Mouse (Mus musculus) neural tube, embryonic 11.5 days (tissue): ENCODE results near the gene Plekha3. TPM values are rescaled to one million over a fixed set of nuclear protein-coding genes. Genes with fewer than 3 reads are reported as not detected.

Source experiments
- ATAC-seq: fragments of 200-750 bp; cut with Nextera tagmentation; 2 replicates; pipeline ENCODE4 v1.8.0; 2017; ENCODE audit warnings: moderate number of reproducible peaks, mild to moderate bottlenecking, moderate TSS enrichment, moderate library complexity; ENCODE audit not compliant: insufficient read depth, low FRiP score, low TSS enrichment
- DNase-seq: peaks from one replicate; pipeline ENCODE4 v3.0.0-alpha.2; 2015; ENCODE audit warnings: low spot score
- H3K27ac ChIP-seq: fragments of 300-500 bp; sonication (generic); 2 replicates; pipeline ENCODE4 v1.5.1; 2014; ENCODE audit warnings: low read depth, mild to moderate bottlenecking, low read length
- H3K27me3 ChIP-seq: fragments of 300-500 bp; sonication (generic); 2 replicates; pipeline ENCODE4 v1.6.1; 2014; ENCODE audit warnings: mild to moderate bottlenecking, low read length, mixed read lengths; ENCODE audit not compliant: control insufficient read depth, insufficient read depth
- H3K36me3 ChIP-seq: fragments of 300-500 bp; sonication (generic); 2 replicates; pipeline ENCODE4 v1.6.1; 2014; ENCODE audit warnings: mild to moderate bottlenecking, low read length, moderate library complexity, mixed read lengths; ENCODE audit not compliant: control insufficient read depth, insufficient read depth
- H3K4me1 ChIP-seq: fragments of 300-500 bp; sonication (generic); 2 replicates; pipeline ENCODE4 v1.6.1; 2014; ENCODE audit warnings: low read length, mixed read lengths; ENCODE audit not compliant: control insufficient read depth, insufficient read depth
- H3K4me2 ChIP-seq: fragments of 300-500 bp; sonication (generic); 2 replicates; pipeline ENCODE4 v1.6.1; 2014; ENCODE audit warnings: low read depth, mild to moderate bottlenecking, moderate library complexity
- H3K4me3 ChIP-seq: fragments of 300-500 bp; sonication (generic); 2 replicates; pipeline ENCODE4 v1.5.1; 2014; ENCODE audit warnings: low read depth, low read length
- H3K9ac ChIP-seq: fragments of 300-500 bp; sonication (generic); 2 replicates; pipeline ENCODE4 v1.6.1; 2014; ENCODE audit warnings: mild to moderate bottlenecking, low read length
- H3K9me3 ChIP-seq: fragments of 300-500 bp; sonication (generic); 2 replicates; pipeline ENCODE4 v1.6.1; 2016; ENCODE audit warnings: low read length; ENCODE audit not compliant: control insufficient read depth
- WGBS: fragments of 180-500 bp; shearing (Covaris S2); extraction: QIAGEN DNeasy Blood & Tissue Kit; methylation state at CpG from one replicate; pipeline ENCODE4 v1.1.7; 2014; 5-methylcytosine and 5-hydroxymethylcytosine counted together
- polyA plus RNA-seq: library from polyadenylated mRNA; unstranded; fragments of >200 nt; fragmentation: Nextera tagmentation; extraction: Ambion mirVana; gene quantifications from 2 replicates; pipeline ENCODE4 v1.2.1, GENCODE M21; 2014

Plekha3 gene
- polyA plus RNA-seq, 1 experiment from 2014 or later, result 13.9 TPM

GRCm38 (mm10) chr2:76653070-76653469 lies 22.0 kb upstream of the Plekha3 start:
- H3K4me2 ChIP-seq, result no peak overlapping the region
- ATAC-seq (no peak), DNase-seq (no peak)
- no peaks in the 10 kb centered on the region for H3K27me3 ChIP-seq
- WGBS, result 90% methylated on average over 4 of the region's 4 CpGs
- H3K4me1 ChIP-seq, result no peaks in the 10 kb centered on the region
- H3K9ac ChIP-seq, result no peak overlapping the region
- H3K9me3 ChIP-seq, result no peaks in the 10 kb centered on the region
- H3K27ac ChIP-seq, result no peak overlapping the region
- no peak overlapping the region for H3K4me3 ChIP-seq
- no peaks in the 10 kb centered on the region for H3K36me3 ChIP-seq

- Histone ChIP-seq H3K27me3 (no peaks in the 10 kb centered on the region), H3K4me3 (no peak overlapping the region), H3K36me3 (no peaks in the 10 kb centered on the region), H3K9ac (no peak overlapping the region), H3K27ac (no peak overlapping the region), H3K4me1 (no peaks in the 10 kb centered on the region), H3K4me2 (no peak overlapping the region), H3K9me3 (no peaks in the 10 kb centered on the region)
- 77% methylated on average over 5 of the region's 5 CpGs for WGBS
- DNase-seq (no peak), ATAC-seq (no peak)
These were observed 20.4 kb upstream of the Plekha3 start for GRCm38 (mm10) chr2:76654646-76655045.

GRCm38 (mm10) chr2:76655444-76655843 lies 19.6 kb upstream of the Plekha3 start:
- H3K9me3 ChIP-seq, result no peaks in the 10 kb centered on the region
- H3K4me1 ChIP-seq, result no peaks in the 10 kb centered on the region
- no peaks in the 10 kb centered on the region for H3K27me3 ChIP-seq
- 72% methylated on average over 3 of the region's 3 CpGs for WGBS
- DNase-seq (no peak), ATAC-seq (no peak)
- H3K9ac ChIP-seq, result no peak overlapping the region
- no peak overlapping the region for H3K4me2 ChIP-seq
- H3K4me3 ChIP-seq, result no peak overlapping the region
- H3K27ac ChIP-seq, result no peak overlapping the region
- no peaks in the 10 kb centered on the region for H3K36me3 ChIP-seq

GRCm38 (mm10) chr2:76655982-76656381 lies 19.1 kb upstream of the Plekha3 start:
- H3K27ac ChIP-seq, result no peak overlapping the region
- H3K9me3 ChIP-seq, result no peaks in the 10 kb centered on the region
- peak; percentile 20 for DNase-seq
- no peak overlapping the region for H3K9ac ChIP-seq
- no peak overlapping the region for H3K4me2 ChIP-seq
- no peaks in the 10 kb centered on the region for H3K27me3 ChIP-seq
- ATAC-seq, result no peak
- no peak overlapping the region for H3K4me3 ChIP-seq
- H3K4me1 ChIP-seq, result no peaks in the 10 kb centered on the region
- no peaks in the 10 kb centered on the region for H3K36me3 ChIP-seq
- WGBS, result 24% methylated on average over 1 of the region's 1 CpGs

- H3K4me2 ChIP-seq, result no peak overlapping the region
- no peak for ATAC-seq
- WGBS, result 81% methylated on average over 13 of the region's 13 CpGs
These were observed 16.5 kb upstream of the Plekha3 start for GRCm38 (mm10) chr2:76658551-76658950.

GRCm38 (mm10) chr2:76659419-76659818 lies 15.7 kb upstream of the Plekha3 start:
- ATAC-seq, result no peak
- WGBS, result 62% methylated on average over 6 of the region's 8 CpGs
- no peaks in the 10 kb centered on the region for H3K27me3 ChIP-seq
- no peaks in the 10 kb centered on the region for H3K36me3 ChIP-seq
- H3K9ac ChIP-seq, result no peak overlapping the region
- H3K4me1 ChIP-seq, result no peaks in the 10 kb centered on the region
- no peak overlapping the region for H3K4me3 ChIP-seq
- no peak overlapping the region for H3K4me2 ChIP-seq
- no peaks in the 10 kb centered on the region for H3K9me3 ChIP-seq
- no peak for DNase-seq
- no peak overlapping the region for H3K27ac ChIP-seq

More at GRCm38 (mm10) chr2:76658551-76658950, 16.5 kb upstream of the Plekha3 start:
- no peaks in the 10 kb centered on the region for H3K4me1 ChIP-seq
- no peak overlapping the region for H3K27ac ChIP-seq
- H3K4me3 ChIP-seq, result no peak overlapping the region
- no peaks in the 10 kb centered on the region for H3K27me3 ChIP-seq
- DNase-seq, result no peak
- no peaks in the 10 kb centered on the region for H3K9me3 ChIP-seq
- no peaks in the 10 kb centered on the region for H3K36me3 ChIP-seq
- H3K9ac ChIP-seq, result no peak overlapping the region

GRCm38 (mm10) chr2:76665531-76665930 lies 9.6 kb upstream of the Plekha3 start:
- WGBS, result 96% methylated on average over 7 of the region's 7 CpGs
- no peaks in the 10 kb centered on the region for H3K27me3 ChIP-seq
- no peak overlapping the region for H3K27ac ChIP-seq
- no peak overlapping the region for H3K4me3 ChIP-seq
- H3K9ac ChIP-seq, result no peak overlapping the region
- H3K9me3 ChIP-seq, result no peaks in the 10 kb centered on the region
- H3K4me1 ChIP-seq, result no peaks in the 10 kb centered on the region
- DNase-seq (no peak), ATAC-seq (no peak)
- no peaks in the 10 kb centered on the region for H3K36me3 ChIP-seq
- no peak overlapping the region for H3K4me2 ChIP-seq

- H3K36me3 ChIP-seq, result no peaks in the 10 kb centered on the region
- H3K4me3 ChIP-seq, result no peak overlapping the region
- H3K27ac ChIP-seq, result no peak overlapping the region
- H3K9me3 ChIP-seq, result no peaks in the 10 kb centered on the region
- H3K9ac ChIP-seq, result no peak overlapping the region
- ATAC-seq (no peak), DNase-seq (no peak)
- no peaks in the 10 kb centered on the region for H3K4me1 ChIP-seq
- no peaks in the 10 kb centered on the region for H3K27me3 ChIP-seq
- WGBS, result 90% methylated on average over 5 of the region's 5 CpGs
- no peak overlapping the region for H3K4me2 ChIP-seq
These were observed 7.9 kb upstream of the Plekha3 start for GRCm38 (mm10) chr2:76667200-76667599.

- ATAC-seq (no peak), DNase-seq (no peak)
- Histone ChIP-seq H3K4me3 (peak overlapping the region; percentile 34; the same call in 1 of the 2 replicates), H3K27me3 (no peaks in the 10 kb centered on the region), H3K9me3 (no peaks in the 10 kb centered on the region), H3K36me3 (no peaks in the 10 kb centered on the region), H3K4me2 (peak overlapping the region; percentile 47), H3K4me1 (peaks cover 8% of the 10 kb centered on the region), H3K9ac (peak overlapping the region; percentile 59; the same call in 1 of the 2 replicates), H3K27ac (no peak overlapping the region)
- 90% methylated on average over 6 of the region's 6 CpGs for WGBS
These were observed 3.4 kb upstream of the Plekha3 start for GRCm38 (mm10) chr2:76671641-76672040.
